Mouse (Mus musculus): ENCODE measurements at regions not wholly inside any gene's neighbourhood (a gene's known extent, or its start where the extent isn't known, plus 50 kb on each side); places are given as distances from the start of the nearest gene placed in this dataset.

- DNase-seq (ENCODE audit: low spot score), result no peak
Observed at GRCm38 (mm10) chr13:111165538-111165937, 89.3 kb upstream of the Actbl2 start.

- DNase-seq (ENCODE audit: low spot score), result no peak
Observed at GRCm38 (mm10) chr13:111170269-111171165, 84.3 kb upstream of the Actbl2 start.

GRCm38 (mm10) chr13:111179186-111179585 is 75.6 kb upstream of the Actbl2 start:
- peak; percentile 33 for DNase-seq (ENCODE audit: low spot score)

- DNase-seq (ENCODE audit: low spot score), result no peak
Observed at GRCm38 (mm10) chr13:111183293-111183692, 71.5 kb upstream of the Actbl2 start.

GRCm38 (mm10) chr13:111185799-111186198 is 69.0 kb upstream of the Actbl2 start:
- DNase-seq (ENCODE audit: low spot score), result no peak

GRCm38 (mm10) chr13:111186833-111187232 is 68.0 kb upstream of the Actbl2 start:
- DNase-seq (ENCODE audit: low spot score), result no peak

- no peak for DNase-seq (ENCODE audit: low spot score)
Observed at GRCm38 (mm10) chr13:111193919-111194318, 60.9 kb upstream of the Actbl2 start.

GRCm38 (mm10) chr13:111194337-111194736 is 60.5 kb upstream of the Actbl2 start:
- no peak for DNase-seq (ENCODE audit: low spot score)

- no peak for DNase-seq (ENCODE audit: low spot score)
Observed at GRCm38 (mm10) chr13:111201532-111201931, 53.3 kb upstream of the Actbl2 start.

GRCm38 (mm10) chr13:111204580-111205285 is 50.1 kb upstream of the Actbl2 start:
- no peak for DNase-seq (ENCODE audit: low spot score)
